Mouse (Mus musculus) heart, embryonic 14.5 days (tissue): Measurements from ENCODE around the gene Ptprf. TPM values are rescaled to one million over a fixed set of nuclear protein-coding genes. Genes with fewer than 3 reads are reported as not detected.

ENCODE experiments used
- ATAC-seq: fragments of 200-750 bp; cut with Nextera tagmentation; 2 replicates; pipeline ENCODE4 v1.8.0; 2017; ENCODE audit warnings: low read depth, moderate TSS enrichment; ENCODE audit not compliant: insufficient number of reproducible peaks, insufficient read depth, low FRiP score
- H3K27ac ChIP-seq, 2 experiments: fragments of 200-500 bp in 1 of 2; fragments of 300-500 bp in 1 of 2; sonication (generic) in 1 of 2; replicated peaks in 1 of 2; 2 replicates each; pipeline ENCODE4 v1.5.1; 2012 to 2014; ENCODE audit warnings: low read depth in 2 of 2, low read length in 2 of 2, control low read depth in 1 of 2, mild to moderate bottlenecking in 1 of 2, mixed read lengths in 1 of 2; ENCODE audit not compliant: control insufficient read depth in 1 of 2, insufficient read depth in 1 of 2
- H3K27me3 ChIP-seq: fragments of 300-500 bp; sonication (generic); 2 replicates; pipeline ENCODE4 v1.6.1; 2014; ENCODE audit warnings: mild to moderate bottlenecking, low read length, control low read depth; ENCODE audit not compliant: control insufficient read depth, insufficient read depth
- H3K36me3 ChIP-seq: fragments of 300-500 bp; sonication (generic); 2 replicates; pipeline ENCODE4 v1.6.1; 2014; ENCODE audit warnings: mild to moderate bottlenecking, control low read depth, low read length, mixed read lengths; ENCODE audit not compliant: control insufficient read depth, insufficient read depth
- H3K4me1 ChIP-seq, 2 experiments: fragments of 200-500 bp in 1 of 2; fragments of 300-500 bp in 1 of 2; sonication (generic) in 1 of 2; 2 replicates each; pipeline ENCODE4 v1.6.1; 2012 to 2014; ENCODE audit warnings: low read length in 2 of 2, control low read depth in 1 of 2, mixed read lengths in 1 of 2; ENCODE audit not compliant: control insufficient read depth in 2 of 2, insufficient read depth in 2 of 2
- H3K4me2 ChIP-seq: fragments of 300-500 bp; sonication (generic); 2 replicates; pipeline ENCODE4 v1.6.1; 2014; ENCODE audit warnings: mild to moderate bottlenecking, low read length
- H3K4me3 ChIP-seq, 2 experiments: fragments of 200-500 bp in 1 of 2; fragments of 300-500 bp in 1 of 2; sonication (generic) in 1 of 2; 2 replicates each; pipeline ENCODE4 v1.5.1; 2012 to 2014; ENCODE audit warnings: low read length in 2 of 2, mild to moderate bottlenecking in 2 of 2, control low read depth in 1 of 2, low read depth in 1 of 2, moderate library complexity in 1 of 2; ENCODE audit not compliant: control insufficient read depth in 1 of 2, insufficient read depth in 1 of 2
- H3K9ac ChIP-seq: fragments of 300-500 bp; sonication (generic); 2 replicates; pipeline ENCODE4 v1.6.1; 2014; ENCODE audit warnings: mild to moderate bottlenecking, low read length
- H3K9me3 ChIP-seq: fragments of 300-500 bp; sonication (generic); 2 replicates; pipeline ENCODE4 v1.6.1; 2016; ENCODE audit warnings: low read length, control low read depth; ENCODE audit not compliant: control insufficient read depth
- WGBS: fragments of 180-500 bp; shearing (Covaris S2); extraction: QIAGEN DNeasy Blood & Tissue Kit; methylation state at CpG from one replicate; pipeline ENCODE4 v1.1.7; 2014; 5-methylcytosine and 5-hydroxymethylcytosine counted together
- polyA plus RNA-seq: library from polyadenylated mRNA; unstranded; fragments of >200 nt; fragmentation: Nextera tagmentation; extraction: Ambion mirVana; gene quantifications from 2 replicates; pipeline ENCODE4 v1.2.1, GENCODE M21; 2014

Ptprf gene
- polyA plus RNA-seq, 1 experiment from 2014 or later = 19.7 TPM

- Histone ChIP-seq H3K36me3 (peaks cover 35% of the 10 kb centered on the region), H3K9me3 (no peaks in the 10 kb centered on the region), H3K27me3 (no peaks in the 10 kb centered on the region), H3K27ac (no peak overlapping the region), H3K4me2 (no peak overlapping the region), H3K4me3 (no peak overlapping the region), H3K4me1 (peaks cover 26 to 34% of the 10 kb centered on the region in 2 experiments), H3K9ac (no peak overlapping the region)
- WGBS = 79% methylated on average over 10 of the region's 10 CpGs
- ATAC-seq = no peak
Measured at GRCm38 (mm10) chr4:118257416-118257815, 33.8 kb downstream of the Ptprf start.

- Histone ChIP-seq H3K9ac (no peak overlapping the region), H3K27ac (no peak overlapping the region), H3K36me3 (peaks cover 40% of the 10 kb centered on the region), H3K4me2 (no peak overlapping the region), H3K27me3 (no peaks in the 10 kb centered on the region), H3K4me1 (peaks cover 23 to 28% of the 10 kb centered on the region in 2 experiments), H3K9me3 (no peaks in the 10 kb centered on the region), H3K4me3 (no peak overlapping the region)
- WGBS = 74% methylated on average over 12 of the region's 12 CpGs
- no peak for ATAC-seq
Measured at GRCm38 (mm10) chr4:118256217-118256616, 35.0 kb downstream of the Ptprf start.

GRCm38 (mm10) chr4:118254953-118255352 lies 36.3 kb downstream of the Ptprf start:
- Histone ChIP-seq H3K9ac (no peak overlapping the region), H3K27ac (no peak overlapping the region), H3K36me3 (peaks cover 47% of the 10 kb centered on the region), H3K4me3 (no peak overlapping the region), H3K27me3 (no peaks in the 10 kb centered on the region), H3K4me1 (peaks cover 15% of the 10 kb centered on the region in 2 experiments), H3K9me3 (no peaks in the 10 kb centered on the region), H3K4me2 (no peak overlapping the region)
- ATAC-seq = no peak
- 87% methylated on average over 5 of the region's 5 CpGs for WGBS

- Histone ChIP-seq H3K27ac (no peak overlapping the region; a peak in 1 of 4 replicates), H3K27me3 (no peaks in the 10 kb centered on the region), H3K4me3 (no peak overlapping the region), H3K36me3 (peaks cover 57% of the 10 kb centered on the region), H3K9ac (no peak overlapping the region), H3K4me2 (no peak overlapping the region), H3K4me1 (peaks cover 9 to 10% of the 10 kb centered on the region in 2 experiments), H3K9me3 (no peaks in the 10 kb centered on the region)
- WGBS = 69% methylated on average over 3 of the region's 3 CpGs
- ATAC-seq = no peak
Measured at GRCm38 (mm10) chr4:118247323-118247722, 43.9 kb downstream of the Ptprf start.

- no peak for ATAC-seq
- 89% methylated on average over 14 of the region's 14 CpGs for WGBS
- H3K27ac ChIP-seq = no peak overlapping the region
Measured at GRCm38 (mm10) chr4:118245847-118246246, 45.4 kb downstream of the Ptprf start.

GRCm38 (mm10) chr4:118243791-118244190 lies 47.4 kb downstream of the Ptprf start:
- peaks cover 48% of the 10 kb centered on the region for H3K36me3 ChIP-seq

More at GRCm38 (mm10) chr4:118245847-118246246, 45.4 kb downstream of the Ptprf start:
- no peaks in the 10 kb centered on the region for H3K27me3 ChIP-seq
- peaks cover 55% of the 10 kb centered on the region for H3K36me3 ChIP-seq
- H3K4me2 ChIP-seq = no peak overlapping the region
- peaks cover 5 to 7% of the 10 kb centered on the region in 2 experiments for H3K4me1 ChIP-seq
- no peaks in the 10 kb centered on the region for H3K9me3 ChIP-seq
- no peak overlapping the region for H3K9ac ChIP-seq
- no peak overlapping the region for H3K4me3 ChIP-seq

GRCm38 (mm10) chr4:118243298-118243697 lies 47.9 kb downstream of the Ptprf start:
- peaks cover 0 to 5% of the 10 kb centered on the region in 2 experiments; a peak in 2 of 4 replicates for H3K4me1 ChIP-seq
- 95% methylated on average over 11 of the region's 11 CpGs for WGBS
- no peaks in the 10 kb centered on the region for H3K9me3 ChIP-seq
- H3K27me3 ChIP-seq = no peaks in the 10 kb centered on the region
- no peak for ATAC-seq
- H3K9ac ChIP-seq = no peak overlapping the region
- peaks cover 43% of the 10 kb centered on the region for H3K36me3 ChIP-seq
- no peak overlapping the region for H3K4me3 ChIP-seq
- no peak overlapping the region for H3K4me2 ChIP-seq
- no peak overlapping the region for H3K27ac ChIP-seq

More at GRCm38 (mm10) chr4:118243791-118244190, 47.4 kb downstream of the Ptprf start:
- Histone ChIP-seq H3K4me1 (peaks cover 0 to 5% of the 10 kb centered on the region in 2 experiments; a peak in 2 of 4 replicates), H3K9ac (no peak overlapping the region), H3K4me2 (no peak overlapping the region), H3K9me3 (no peaks in the 10 kb centered on the region), H3K27ac (no peak overlapping the region), H3K27me3 (no peaks in the 10 kb centered on the region), H3K4me3 (no peak overlapping the region)
- whole genome bisulfite sequencing = 71% methylated on average over 7 of the region's 7 CpGs
- ATAC-seq = no peak
